Mouse (Mus musculus) lung, postnatal 0 days (tissue): ENCODE measurements around the gene Hadh.

Experiments used
- CTCF ChIP-seq: IDR thresholded peaks from 2 replicates; pipeline ENCODE4 v1.5.1; 2016; ENCODE audit warnings: antibody characterized with exemption, mild to moderate bottlenecking
- EP300 ChIP-seq: IDR thresholded peaks from 2 replicates; pipeline ENCODE4 v1.6.1; 2016; ENCODE audit warnings: antibody characterized with exemption, mild to moderate bottlenecking, control low read depth

GRCm38 (mm10) chr3:131190239-131190638 is 81.7 kb downstream of the Hadh start:
- no peak for TF ChIP-seq CTCF
- TF ChIP-seq EP300, result no peak
